Mouse (Mus musculus) heart, embryonic 11.5 days (tissue): ENCODE results near the gene Il1f8. TPM values are rescaled to one million over a fixed set of nuclear protein-coding genes. Genes with fewer than 3 reads are reported as not detected.

Experiments used
- ATAC-seq: fragments of 200-750 bp; cut with Nextera tagmentation; replicated peaks from 2 replicates; pipeline ENCODE4 v1.8.0; 2017; ENCODE audit warnings: moderate library complexity; ENCODE audit not compliant: insufficient number of reproducible peaks, low FRiP score, low TSS enrichment
- H3K27ac ChIP-seq: fragments of 300-500 bp; sonication (generic); 2 replicates; pipeline ENCODE4 v1.5.1; 2014; ENCODE audit warnings: mild to moderate bottlenecking, low read depth, low read length
- H3K27me3 ChIP-seq: fragments of 300-500 bp; sonication (generic); 2 replicates; pipeline ENCODE4 v1.6.1; 2014; ENCODE audit warnings: mild to moderate bottlenecking, low read length, mixed read lengths; ENCODE audit not compliant: control insufficient read depth, insufficient read depth
- H3K36me3 ChIP-seq: fragments of 300-500 bp; sonication (generic); 2 replicates; pipeline ENCODE4 v1.6.1; 2014; ENCODE audit warnings: mild to moderate bottlenecking, low read length, moderate library complexity, mixed read lengths; ENCODE audit not compliant: control insufficient read depth, insufficient read depth
- H3K4me1 ChIP-seq: fragments of 300-500 bp; sonication (generic); 2 replicates; pipeline ENCODE4 v1.6.1; 2014; ENCODE audit warnings: low read length; ENCODE audit not compliant: control insufficient read depth, insufficient read depth
- H3K4me2 ChIP-seq: fragments of 300-500 bp; sonication (generic); 2 replicates; pipeline ENCODE4 v1.6.1; 2014; ENCODE audit warnings: mild to moderate bottlenecking, moderate library complexity
- H3K4me3 ChIP-seq: fragments of 300-500 bp; sonication (generic); 2 replicates; pipeline ENCODE4 v1.5.1; 2014; ENCODE audit warnings: low read depth, low read length
- H3K9ac ChIP-seq: fragments of 300-500 bp; sonication (generic); 2 replicates; pipeline ENCODE4 v1.6.1; 2014; ENCODE audit warnings: mild to moderate bottlenecking, low read depth, low read length, moderate library complexity
- H3K9me3 ChIP-seq: fragments of 300-500 bp; sonication (generic); replicated peaks from 2 replicates; pipeline ENCODE4 v1.6.1; 2016; ENCODE audit warnings: low read length; ENCODE audit not compliant: control insufficient read depth
- WGBS: fragments of 180-500 bp; shearing (Covaris S2); extraction: QIAGEN DNeasy Blood & Tissue Kit; methylation state at CpG from one replicate; pipeline ENCODE4 v1.1.7; 2014; ENCODE audit not compliant: insufficient replicate concordance; 5-methylcytosine and 5-hydroxymethylcytosine counted together
- polyA plus RNA-seq: library from polyadenylated mRNA; unstranded; fragments of >200 nt; fragmentation: Nextera tagmentation; extraction: Ambion mirVana; gene quantifications from 2 replicates; pipeline ENCODE4 v1.2.1, GENCODE M21; 2014

Gene Il1f8
- polyA plus RNA-seq, 1 experiment from 2014 or later, result not detected

- H3K4me1 ChIP-seq, result no peaks in the 10 kb centered on the region
- H3K9me3 ChIP-seq, result no peaks in the 10 kb centered on the region
- no peak for ATAC-seq
- no peaks in the 10 kb centered on the region for H3K36me3 ChIP-seq
- no peak overlapping the region for H3K4me2 ChIP-seq
- no peaks in the 10 kb centered on the region for H3K27me3 ChIP-seq
- no peak overlapping the region for H3K27ac ChIP-seq
- WGBS, result 67% methylated on average over 6 of the region's 6 CpGs
- H3K4me3 ChIP-seq, result no peak overlapping the region
- H3K9ac ChIP-seq, result no peak overlapping the region
These were observed 34.6 kb downstream of the Il1f8 start for GRCm38 (mm10) chr2:24187585-24187984.

GRCm38 (mm10) chr2:24188189-24188588 is 35.2 kb downstream of the Il1f8 start:
- no peaks in the 10 kb centered on the region for H3K36me3 ChIP-seq
- H3K9ac ChIP-seq, result no peak overlapping the region
- no peaks in the 10 kb centered on the region for H3K9me3 ChIP-seq
- H3K4me1 ChIP-seq, result no peaks in the 10 kb centered on the region
- no peak for ATAC-seq
- no peak overlapping the region for H3K4me2 ChIP-seq
- H3K4me3 ChIP-seq, result no peak overlapping the region
- no peaks in the 10 kb centered on the region for H3K27me3 ChIP-seq
- WGBS, result 74% methylated on average over 1 of the region's 1 CpGs
- H3K27ac ChIP-seq, result no peak overlapping the region

Other genes with a start within 250 kb of the Il1f8 start
- gene Hnmt, start 103.8 kb upstream of the Il1f8 start, polyA plus RNA-seq, result 3.6 and 5.7 TPM in 2 replicates
- gene Tbpl2, start 56.6 kb upstream of the Il1f8 start, polyA plus RNA-seq, result not detected in 2 replicates
- gene Il1f9, start 33.3 kb downstream of the Il1f8 start, polyA plus RNA-seq, result not detected in 2 replicates
- gene Il1f6, start 62.3 kb downstream of the Il1f8 start, polyA plus RNA-seq, result not detected in 2 replicates
- gene Il1f5, start 123.8 kb downstream of the Il1f8 start, polyA plus RNA-seq, result not detected in 2 replicates
- not detected in 2 replicates for gene Il1f10, start 138.0 kb downstream of the Il1f8 start, polyA plus RNA-seq
- not detected in 2 replicates for gene Il1rn, start 183.7 kb downstream of the Il1f8 start, polyA plus RNA-seq
- 0.42 and 0.46 TPM in 2 replicates for gene Psd4, start 214.4 kb downstream of the Il1f8 start, polyA plus RNA-seq